Mouse (Mus musculus) cerebellum, adult 9-10 months (tissue): Measurements from ENCODE around the gene Srrm4.
A peak's percentile ranks its signal among the peaks of the same experiment; 100 is the strongest.

ENCODE experiments used
- DNase-seq: peaks from one replicate; pipeline ENCODE4 v3.0.0; 2022

Gene Srrm4

GRCm38 (mm10) chr5:116591346-116592048 is at the start of gene Srrm4:
Gene Srrm4 (minus strand): TSS chr5:116591817.
- peak; percentile 96 for DNase-seq

DNA sequence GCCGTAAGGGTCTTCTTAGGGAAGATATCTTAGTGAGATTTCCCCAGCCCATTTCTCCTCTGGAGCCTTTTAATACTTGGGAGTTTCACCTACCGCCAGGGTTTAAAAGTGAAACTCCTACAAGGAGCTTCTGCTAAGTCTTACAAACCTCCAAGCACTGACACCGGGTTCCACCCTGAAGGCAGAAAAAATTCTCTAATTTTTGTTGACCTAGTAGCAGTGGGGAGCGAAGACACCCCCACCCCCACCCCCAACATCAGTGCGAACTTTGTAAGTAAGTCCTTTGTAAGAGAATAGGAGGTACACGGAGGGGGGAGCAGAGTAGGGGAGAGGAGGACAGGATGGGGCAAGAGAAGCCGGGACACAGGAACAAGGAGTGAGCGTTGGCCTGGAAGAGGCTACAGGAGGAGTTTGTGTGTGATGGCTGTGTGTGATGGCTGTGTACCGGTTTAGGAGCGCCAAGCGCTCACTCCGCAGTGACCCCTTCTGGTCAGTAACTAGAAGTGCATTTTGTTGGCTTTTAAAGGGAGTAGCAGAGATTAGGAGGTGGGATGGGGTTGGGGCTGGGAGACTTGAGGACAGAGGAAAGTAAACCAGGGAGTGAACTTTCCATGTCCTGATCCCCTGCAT is 1.3 kb upstream of the Srrm4 start:
- DNase-seq: peak; percentile 85

- peak; percentile 66 for DNase-seq
These were observed 608 bp upstream of the Srrm4 start for GRCm38 (mm10) chr5:116592049-116592800.

DNA sequence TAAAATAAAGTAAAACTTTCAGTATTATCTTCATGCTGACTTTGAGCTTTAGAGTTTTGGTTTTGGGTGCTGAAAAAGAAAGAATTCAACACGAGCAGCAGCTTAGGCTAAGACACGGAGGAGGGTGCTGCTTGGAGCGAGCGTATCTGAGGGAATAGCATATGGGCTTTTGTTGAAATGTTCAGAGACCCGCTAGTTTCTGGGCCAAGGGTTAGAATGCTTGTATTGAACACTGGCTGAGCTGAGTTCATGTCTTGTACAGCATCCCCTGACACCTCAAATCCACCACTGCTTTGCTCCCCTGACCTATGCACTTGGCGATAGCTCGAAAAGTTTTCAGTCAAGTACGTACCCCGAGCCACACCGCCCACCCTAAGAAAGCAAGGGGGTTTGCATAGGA is 919 bp downstream of the Srrm4 start:
- peak; percentile 47 for DNase-seq

- peak; percentile 73 for DNase-seq
These were observed 2.0 kb downstream of the Srrm4 start for GRCm38 (mm10) chr5:116589631-116590030.

DNA sequence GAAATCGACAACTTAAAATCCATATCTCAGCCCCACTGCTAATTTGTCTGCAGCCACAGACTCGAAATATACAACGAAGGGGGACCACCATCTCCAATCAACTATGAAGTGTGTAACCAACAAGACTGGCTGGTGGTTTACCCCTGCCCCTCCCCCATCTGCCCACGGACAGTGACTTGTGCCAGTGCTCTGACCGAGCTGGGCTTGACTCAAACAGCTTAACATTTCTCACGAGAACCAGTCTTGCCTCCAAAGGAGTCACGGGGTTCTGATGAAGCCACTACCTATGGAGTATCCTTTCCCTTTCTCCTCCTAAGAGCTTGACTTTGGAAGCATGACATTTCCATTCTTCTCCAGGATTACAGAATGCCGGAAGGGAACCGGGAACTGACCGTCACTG is 2.8 kb downstream of the Srrm4 start:
- DNase-seq: peak; percentile 69

- peak; percentile 43 for DNase-seq
These were observed 12.1 kb downstream of the Srrm4 start for GRCm38 (mm10) chr5:116579533-116579932.

DNA sequence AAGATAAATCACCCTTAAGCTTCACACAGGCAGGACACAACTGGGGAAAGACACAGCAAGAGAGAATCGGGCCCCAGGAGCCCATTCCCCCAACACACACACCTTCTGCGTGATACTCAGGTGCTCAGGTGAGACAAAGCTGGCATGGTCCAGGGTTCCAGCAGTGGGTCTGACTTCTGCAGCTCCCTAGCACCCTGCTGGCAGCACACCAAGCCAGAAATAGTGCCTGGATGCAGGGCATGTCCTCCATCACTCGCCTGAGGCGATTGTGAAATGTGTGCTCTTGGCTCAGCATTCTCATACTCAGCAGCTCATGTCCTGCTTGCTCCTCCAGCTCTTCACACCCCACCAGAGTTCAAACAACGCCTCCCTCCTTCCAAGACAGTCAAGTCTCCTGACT is 14.5 kb downstream of the Srrm4 start:
- peak; percentile 71 for DNase-seq

GRCm38 (mm10) chr5:116573307-116573706 is 18.3 kb downstream of the Srrm4 start:
- DNase-seq: no peak

DNA sequence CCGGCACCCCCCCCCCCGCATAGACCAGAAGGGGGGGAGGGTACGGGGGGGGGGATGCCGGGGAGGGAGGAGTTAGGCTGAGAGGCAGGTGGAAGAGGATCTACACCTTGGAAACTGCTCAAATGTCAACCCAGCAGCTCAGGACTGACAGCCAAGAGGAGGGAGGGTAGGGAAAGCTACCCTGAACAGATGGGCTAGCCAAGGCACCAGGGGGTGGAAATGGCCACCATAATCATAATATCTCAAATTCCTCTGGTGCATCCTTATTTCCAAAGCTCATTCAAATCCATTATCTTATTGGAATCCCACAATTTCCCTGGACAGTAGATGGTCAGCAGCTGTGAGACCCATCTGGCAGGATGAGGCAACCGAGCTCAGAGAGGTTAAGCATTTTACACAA is 19.7 kb downstream of the Srrm4 start:
- peak; percentile 85 for DNase-seq

DNA sequence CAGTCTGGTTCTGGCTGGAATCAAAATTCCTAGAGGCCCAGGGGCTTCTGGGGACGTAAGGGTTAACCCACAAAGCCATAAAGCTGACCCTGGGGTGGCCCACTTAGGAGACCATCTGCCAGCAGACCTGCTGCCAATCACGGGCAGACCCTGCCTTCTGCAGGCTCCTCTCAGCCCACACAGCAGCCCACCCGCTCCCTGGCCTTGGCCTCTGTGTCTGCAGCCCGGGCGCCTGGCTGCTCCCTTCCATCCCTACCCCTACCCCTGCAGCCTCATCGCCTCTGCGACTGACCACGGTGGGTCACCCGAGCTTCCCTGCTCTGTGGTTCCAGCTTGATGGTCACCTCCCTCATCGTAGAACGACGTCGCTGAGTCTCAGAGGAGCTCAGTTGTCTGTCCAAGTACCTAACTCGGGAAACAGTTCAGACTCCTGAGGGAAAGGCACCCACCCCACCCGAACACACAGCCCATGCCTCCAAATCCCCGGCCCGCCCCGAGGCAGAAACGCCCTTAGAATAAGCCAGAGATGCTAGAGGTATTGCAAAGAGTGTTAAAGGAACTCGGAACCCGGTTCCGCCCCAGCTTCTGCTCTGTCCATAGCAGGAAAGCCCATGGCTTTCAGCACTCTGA is 20.3 kb downstream of the Srrm4 start:
- DNase-seq: peak; percentile 69

DNA sequence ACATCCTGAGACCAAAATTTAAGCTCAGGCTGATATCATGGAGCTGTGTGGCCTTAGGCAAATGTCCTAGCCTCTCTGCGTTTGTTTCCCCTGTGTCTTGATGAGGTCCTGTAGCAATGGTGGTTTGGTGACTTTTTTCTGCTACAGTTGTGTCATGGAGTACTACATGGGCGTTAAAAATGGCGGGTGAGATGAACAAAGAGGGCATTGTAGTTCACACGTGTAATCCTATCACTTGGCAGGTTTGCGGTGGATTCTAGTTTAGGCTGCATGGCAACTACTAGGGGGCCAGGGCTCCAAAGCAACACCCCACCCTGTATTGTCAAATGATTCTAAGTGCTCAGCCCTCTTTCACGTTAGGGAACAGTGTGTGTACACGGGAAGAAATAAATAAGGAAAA is 21.1 kb downstream of the Srrm4 start:
- peak; percentile 56 for DNase-seq

DNA sequence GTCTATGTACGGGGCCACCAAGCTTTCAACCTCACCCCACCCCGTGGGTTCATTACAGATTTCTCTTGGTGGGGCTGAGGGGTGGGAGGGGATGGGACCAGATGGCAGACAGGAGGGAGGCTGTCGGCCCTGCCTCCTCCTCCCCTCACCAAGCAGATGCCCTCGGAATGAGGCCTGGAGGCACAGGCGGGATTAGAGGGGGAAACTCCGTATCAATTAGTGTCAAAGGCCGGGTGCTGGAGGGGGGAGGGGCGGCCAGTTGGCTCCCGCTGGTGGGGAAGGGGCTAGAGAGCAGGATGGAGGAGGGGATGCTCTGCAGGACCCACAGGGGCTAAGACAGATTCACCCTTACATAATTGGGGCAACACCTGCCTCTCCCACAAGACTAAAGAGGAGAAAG is 22.0 kb downstream of the Srrm4 start:
- DNase-seq: peak; percentile 56

GRCm38 (mm10) chr5:116568050-116568449 is 23.6 kb downstream of the Srrm4 start:
- DNase-seq: peak; percentile 59

DNA sequence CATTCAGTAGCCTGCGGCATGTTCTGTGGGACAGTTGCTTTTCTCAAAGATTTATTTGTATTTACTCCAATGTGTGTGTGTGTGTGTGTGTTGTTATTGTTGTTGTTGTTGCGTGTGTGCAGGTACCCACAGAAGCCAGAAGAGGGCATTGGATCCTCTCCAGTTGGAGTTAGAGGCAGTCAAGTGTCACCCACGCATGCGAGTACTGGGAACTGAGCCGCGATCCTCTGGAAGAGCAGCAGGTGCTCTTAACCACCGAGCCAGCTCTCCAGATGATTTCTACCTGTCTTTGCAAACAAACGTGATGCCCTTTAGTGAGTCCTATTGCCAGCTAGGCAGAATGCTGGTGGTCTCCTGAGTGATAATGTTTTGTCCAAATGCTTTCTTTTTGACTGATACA is 24.3 kb downstream of the Srrm4 start:
- DNase-seq: peak; percentile 60

DNA sequence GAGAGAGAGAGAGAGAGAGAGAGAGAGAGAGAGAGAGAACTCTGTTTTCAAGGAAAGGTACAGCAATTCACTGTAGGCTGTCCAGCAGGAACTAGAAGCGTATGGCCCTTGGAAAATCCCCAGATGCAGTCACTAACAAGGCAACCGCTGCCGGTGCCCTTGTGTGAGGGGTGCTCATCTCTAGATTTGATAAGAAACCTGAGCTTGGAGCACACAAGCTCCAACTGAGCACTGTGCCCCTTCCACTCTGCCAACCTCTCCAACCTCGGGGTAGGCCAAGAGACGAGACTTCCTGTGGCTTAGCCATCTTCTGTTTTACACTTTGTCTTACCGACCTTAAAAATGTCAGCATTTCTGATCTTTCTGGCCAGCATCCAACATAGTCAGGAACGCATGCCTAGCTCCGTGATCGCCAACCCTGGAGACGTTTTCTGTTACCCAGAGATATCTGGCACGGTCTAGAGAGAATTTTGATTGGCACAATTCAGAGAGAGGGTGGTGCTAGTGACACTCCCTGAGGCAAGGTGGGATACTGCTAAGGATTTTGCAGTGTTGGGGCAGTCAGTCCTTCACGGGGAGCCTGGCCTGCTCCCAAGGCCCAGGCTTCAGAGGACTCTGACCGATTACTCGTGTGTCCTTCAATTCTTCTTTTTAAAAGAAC is 25.1 kb downstream of the Srrm4 start:
- peak; percentile 67 for DNase-seq

DNA sequence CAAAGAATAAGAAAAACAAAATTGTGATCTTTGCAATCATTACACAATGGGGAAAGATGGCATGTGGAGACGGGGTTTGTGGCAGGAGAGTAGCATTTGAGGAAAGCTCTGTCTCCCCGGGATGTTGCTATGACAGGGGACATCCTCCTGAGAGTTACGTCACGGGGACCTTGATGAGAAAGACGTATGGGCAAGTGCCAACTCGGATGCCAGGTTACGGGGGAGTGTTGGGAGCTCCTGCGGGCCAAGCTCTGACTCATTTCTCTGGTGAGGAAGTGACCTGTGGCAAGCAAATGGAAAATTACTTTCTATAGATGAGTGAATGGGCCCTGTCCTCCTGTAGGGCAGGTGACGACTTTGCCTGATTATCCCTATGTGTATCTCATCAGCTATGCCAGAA is 26.0 kb downstream of the Srrm4 start:
- peak; percentile 91 for DNase-seq

- peak; percentile 68 for DNase-seq
These were observed 27.2 kb downstream of the Srrm4 start for GRCm38 (mm10) chr5:116564391-116564790.

- peak; percentile 89 for DNase-seq
These were observed 27.9 kb downstream of the Srrm4 start for GRCm38 (mm10) chr5:116563713-116564112.

GRCm38 (mm10) chr5:116559091-116559490 is 32.5 kb downstream of the Srrm4 start:
- no peak for DNase-seq

DNA sequence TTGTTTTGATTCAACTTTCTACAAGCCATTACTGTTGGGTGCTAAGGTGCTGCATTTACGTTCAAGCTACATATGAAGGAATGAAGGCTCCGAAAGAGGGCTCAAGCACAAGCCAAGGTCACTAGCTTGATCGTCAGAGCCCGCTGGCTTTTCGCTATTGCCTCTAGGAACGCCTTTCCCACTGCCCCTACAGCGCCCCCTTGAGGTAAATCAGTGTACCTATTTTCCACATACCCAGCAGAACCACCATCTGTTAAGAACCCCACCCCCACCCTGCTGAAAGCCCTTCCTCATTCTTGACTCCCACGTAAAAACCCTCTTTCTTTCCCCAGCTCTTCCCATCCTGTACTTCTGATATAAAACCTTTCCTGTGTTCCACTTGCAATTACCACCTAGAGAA is 35.0 kb downstream of the Srrm4 start:
- DNase-seq: no peak

DNA sequence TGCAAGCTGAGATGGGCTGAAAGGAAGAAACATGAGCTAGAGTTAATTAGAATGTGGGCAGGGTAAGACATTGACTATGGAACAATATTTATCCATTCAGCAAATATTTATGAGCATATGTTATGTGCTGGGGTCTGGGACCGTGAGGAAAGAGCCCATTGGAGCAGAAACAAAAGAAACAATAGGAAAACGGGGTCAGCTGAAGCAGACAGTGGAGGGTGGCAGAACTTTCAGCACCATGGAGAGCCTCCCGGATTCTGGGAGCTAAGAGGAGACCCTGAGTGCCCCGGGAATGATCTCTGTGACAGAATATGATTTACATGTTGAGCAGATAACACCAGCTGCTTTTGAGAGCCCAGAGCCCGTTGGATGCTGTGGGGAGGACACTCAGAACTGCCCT is 37.7 kb downstream of the Srrm4 start:
- no peak for DNase-seq

DNA sequence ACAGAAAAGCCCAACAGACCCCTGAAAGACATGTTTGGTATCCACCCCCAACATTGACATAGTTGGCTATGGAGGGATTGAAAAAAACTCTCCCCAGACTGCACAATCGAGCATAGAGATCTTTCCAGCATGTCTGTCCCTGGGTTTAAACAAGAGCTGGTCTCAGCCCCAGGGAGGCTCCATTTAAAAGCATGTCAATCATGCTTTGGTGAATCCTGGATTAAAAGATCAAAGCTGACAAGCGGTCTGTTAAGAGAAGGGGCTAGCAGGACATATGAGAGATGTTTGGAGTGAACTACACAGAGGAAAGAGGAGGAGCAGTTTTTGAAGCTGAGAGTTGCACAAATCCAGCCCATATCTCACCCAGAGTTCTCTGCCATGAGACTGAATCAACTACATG is 38.5 kb downstream of the Srrm4 start:
- DNase-seq: no peak
